In the genomic region with DNA sequence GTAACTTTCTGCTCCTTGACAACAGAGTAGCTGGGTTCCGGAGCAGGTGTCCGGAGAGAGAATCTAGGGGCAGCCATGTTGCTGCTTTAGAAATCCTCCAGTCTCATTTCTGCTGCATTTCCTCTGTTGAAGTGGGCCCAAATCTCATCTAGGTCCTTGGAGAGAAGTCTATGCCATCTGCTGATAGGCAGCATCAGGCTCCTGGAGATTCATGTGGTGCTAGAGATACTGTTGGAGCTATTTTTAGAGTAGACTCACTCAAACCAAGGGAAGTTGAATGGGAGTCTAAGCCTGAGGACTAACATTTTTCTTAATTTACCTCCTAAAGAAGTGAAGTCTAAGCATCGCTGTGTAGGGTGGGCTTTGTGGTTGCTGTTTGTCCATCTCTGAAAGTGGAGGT, we compare ENCODE assay signal across 16 mouse cellular contexts. TPM values are rescaled to one million over a fixed set of nuclear protein-coding genes. Genes with fewer than 3 reads are reported as not detected.
DNase-seq lines count a peak whose midpoint lies in the region; ATAC-seq lines count a peak whose summit lies in the region.
"Had no signal": no experiment of that assay in that cellular context is flagged by ENCODE, and none has a peak within 500 bp of the region (broad histone marks: within the 10 kb centered on the region; RNA-seq: fewer than 3 reads in every experiment).

No protein-coding gene starts in this region.

- H3K4me1 ChIP-seq in liver, embryonic 12.5 days, result peaks cover 83% of the 10 kb centered on the region
- H3K4me1 ChIP-seq: midbrain, embryonic 15.5 days had no signal

- H3K36me3 ChIP-seq in liver, embryonic 12.5 days, result peaks cover 4% of the 10 kb centered on the region; the same call in 1 of the 2 replicates
- H3K36me3 ChIP-seq: midbrain, embryonic 15.5 days had no signal

- H3K27me3 ChIP-seq in liver, embryonic 12.5 days (replicated peaks), result no peaks in the 10 kb centered on the region
- H3K27me3 ChIP-seq: midbrain, embryonic 15.5 days had no signal

- peak overlapping the region; percentile 88 for H3K27ac ChIP-seq in liver, embryonic 12.5 days
- H3K27ac ChIP-seq: gastrocnemius, adult 2 months; hindbrain, postnatal 0 days; midbrain, embryonic 15.5 days had no signal

- DNase-seq in spleen, postnatal 10 days (ENCODE audit: low spot score in 2 of 2), result peak; percentile 25 to 27
- DNase-seq in spleen, adult 18-20 months, result no peak
- DNase-seq in c-Kit-positive CD71-positive TER-119-negative erythroid progenitor cells, embryonic 14.5 days (ENCODE audit: low read depth), result peak; percentile 66
- DNase-seq in left cerebral cortex, adult 8-10 months (ENCODE audit: low spot score in 2 of 2), result no peak
- DNase-seq in urinary bladder, postnatal 36 days (ENCODE audit: low spot score in 2 of 2), result no peak
- DNase-seq in layer of hippocampus, adult 9-11 months, result no peak
- DNase-seq: cerebellum, adult 18-20 months; forebrain, postnatal 0 days; gastrocnemius, adult 2 months; kidney, adult 18-20 months; kidney, postnatal 25 days; thymus, postnatal 36 days had no signal

- H3K4me2 ChIP-seq in liver, embryonic 12.5 days, result peak overlapping the region; percentile 62
- H3K4me2 ChIP-seq: midbrain, embryonic 15.5 days had no signal

- 37% methylated on average over 3 of the region's 3 CpGs for WGBS in liver, embryonic 12.5 days (ENCODE audit: insufficient replicate concordance)

- ATAC-seq in liver, embryonic 12.5 days, result peak; percentile 83
- ATAC-seq: forebrain, postnatal 0 days; hindbrain, postnatal 0 days; lung, postnatal 0 days; midbrain, embryonic 15.5 days had no signal

- no peaks in the 10 kb centered on the region for H3K9me3 ChIP-seq in liver, embryonic 12.5 days (replicated peaks)
- H3K9me3 ChIP-seq: midbrain, embryonic 15.5 days had no signal

- H3K4me3 ChIP-seq in liver, embryonic 12.5 days, result peak overlapping the region; percentile 24
- H3K4me3 ChIP-seq: gastrocnemius, adult 2 months; midbrain, embryonic 15.5 days had no signal

- peak overlapping the region; percentile 33 for H3K9ac ChIP-seq in liver, embryonic 12.5 days
- H3K9ac ChIP-seq: forebrain, postnatal 0 days; midbrain, embryonic 15.5 days had no signal

RNA-seq across cellular contexts. Expression of a gene that starts 6.4 kb away (rescaled TPM):
- 108 and 112 TPM in 2 replicates for polyA plus RNA-seq in liver, embryonic 12.5 days (2016; fragmentation: Nextera tagmentation; extraction: Ambion mirVana)
- 100 to 1,000 TPM; 238 to 310 (median 267) TPM for total RNA-seq in left cerebral cortex, adult 8-10 months (2022)

RNA-seq across cellular contexts. Expression of a gene that starts 6.4 kb away (rescaled TPM):
- 7.9 TPM in 2 replicates for polyA plus RNA-seq in liver, embryonic 12.5 days (2016; fragmentation: Nextera tagmentation; extraction: Ambion mirVana)
- 1 to 10 TPM; 4.7 to 6.6 (median 5.9) TPM for total RNA-seq in left cerebral cortex, adult 8-10 months (2022)

Comparison
In these comparisons a context has a peak if more than half of its experiments do, and no peak if none do; other contexts are left out.
1. DNase-seq: peak in spleen, postnatal 10 days (2 of 2) and c-Kit-positive CD71-positive TER-119-negative erythroid progenitor cells, embryonic 14.5 days (single experiment); none in spleen, adult 18-20 months (0 of 2), left cerebral cortex, adult 8-10 months (0 of 2), urinary bladder, postnatal 36 days (0 of 2) and layer of hippocampus, adult 9-11 months (single experiment).